Mouse (Mus musculus) lung, embryonic 14.5 days (tissue): ENCODE measurements around the gene Rab14. TPM values are rescaled to one million over a fixed set of nuclear protein-coding genes. Genes with fewer than 3 reads are reported as not detected.

Experiments used
- ATAC-seq: fragments of 200-750 bp; cut with Nextera tagmentation; 2 replicates; pipeline ENCODE4 v1.8.0; 2017; ENCODE audit warnings: mild to moderate bottlenecking, moderate TSS enrichment, moderate library complexity; ENCODE audit not compliant: insufficient read depth
- DNase-seq: peaks from one replicate; pipeline ENCODE4 v3.0.0-alpha.2; 2015
- H3K27ac ChIP-seq: fragments of 300-500 bp; sonication (generic); 2 replicates; pipeline ENCODE4 v1.5.1; 2014; ENCODE audit warnings: low read depth, mild to moderate bottlenecking, moderate library complexity
- H3K27me3 ChIP-seq: fragments of 300-500 bp; sonication (generic); 2 replicates; pipeline ENCODE4 v1.6.1; 2014; ENCODE audit warnings: low read length, control low read depth; ENCODE audit not compliant: insufficient read depth
- H3K36me3 ChIP-seq: fragments of 300-500 bp; sonication (generic); 2 replicates; pipeline ENCODE4 v1.6.1; 2014; ENCODE audit warnings: control low read depth; ENCODE audit not compliant: insufficient read depth
- H3K4me1 ChIP-seq: fragments of 300-500 bp; sonication (generic); 2 replicates; pipeline ENCODE4 v1.6.1; 2014; ENCODE audit warnings: antibody characterized with exemption, control low read depth; ENCODE audit not compliant: insufficient read depth
- H3K4me2 ChIP-seq: fragments of 300-500 bp; sonication (generic); 2 replicates; pipeline ENCODE4 v1.6.1; 2014; ENCODE audit warnings: mild to moderate bottlenecking
- H3K4me3 ChIP-seq: fragments of 300-500 bp; sonication (generic); 2 replicates; pipeline ENCODE4 v1.5.1; 2014; ENCODE audit warnings: low read depth, low read length
- H3K9ac ChIP-seq: fragments of 300-500 bp; sonication (generic); 2 replicates; pipeline ENCODE4 v1.6.1; 2014
- H3K9me3 ChIP-seq: fragments of 300-500 bp; sonication (generic); 2 replicates; pipeline ENCODE4 v1.6.1; 2016; ENCODE audit warnings: low read depth, low read length, control low read depth
- CTCF ChIP-seq: IDR thresholded peaks from 2 replicates; pipeline ENCODE4 v1.5.1; 2016; ENCODE audit warnings: antibody characterized with exemption, low read depth
- WGBS: fragments of 180-500 bp; shearing (Covaris S2); extraction: QIAGEN DNeasy Blood & Tissue Kit; methylation state at CpG from one replicate; pipeline ENCODE4 v1.1.7; 2014; 5-methylcytosine and 5-hydroxymethylcytosine counted together
- polyA plus RNA-seq: library from polyadenylated mRNA; unstranded; fragments of >200 nt; fragmentation: Nextera tagmentation; extraction: Ambion mirVana; gene quantifications from 2 replicates; pipeline ENCODE4 v1.2.1, GENCODE M21; 2014

The Rab14 gene
- polyA plus RNA-seq, 1 experiment from 2014 or later = 305 TPM

DNA sequence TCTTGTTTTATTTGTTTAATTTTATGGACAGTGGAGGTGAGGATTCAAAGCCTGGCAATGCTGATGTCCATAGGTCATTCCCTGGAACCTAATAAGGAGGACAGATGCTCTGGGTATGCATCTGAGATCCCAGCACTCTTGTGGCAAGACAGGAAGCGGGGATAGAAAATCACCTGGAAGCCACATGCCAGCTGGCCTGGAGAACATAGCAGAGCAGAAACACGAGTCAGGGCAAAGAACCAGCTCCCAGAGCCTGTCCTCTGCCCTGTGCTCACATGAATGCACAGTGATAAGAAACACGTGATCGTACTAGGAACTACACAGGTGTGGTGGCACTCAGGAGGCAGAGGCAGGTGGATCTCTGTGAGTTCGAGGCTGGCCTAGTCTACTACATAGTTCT is 34.1 kb downstream of the Rab14 start:
- DNase-seq = no peak
- peaks cover 86% of the 10 kb centered on the region for H3K36me3 ChIP-seq
- no peak for TF ChIP-seq CTCF
- 87% methylated on average over 5 of the region's 5 CpGs for WGBS
- no peak overlapping the region for H3K9ac ChIP-seq
- H3K4me2 ChIP-seq = no peak overlapping the region
- no peak overlapping the region for H3K27ac ChIP-seq
- ATAC-seq = no peak
- no peaks in the 10 kb centered on the region for H3K9me3 ChIP-seq
- no peak overlapping the region for H3K4me3 ChIP-seq
- H3K4me1 ChIP-seq = no peaks in the 10 kb centered on the region
- no peaks in the 10 kb centered on the region for H3K27me3 ChIP-seq

- DNase-seq (no peak), ATAC-seq (no peak)
- no peaks in the 10 kb centered on the region for H3K9me3 ChIP-seq
- no peaks in the 10 kb centered on the region for H3K27me3 ChIP-seq
- H3K36me3 ChIP-seq = peaks cover 79% of the 10 kb centered on the region
- no peak overlapping the region for H3K27ac ChIP-seq
- no peak overlapping the region for H3K4me3 ChIP-seq
- whole genome bisulfite sequencing = 91% methylated on average over 13 of the region's 13 CpGs
- H3K4me1 ChIP-seq = no peaks in the 10 kb centered on the region
- no peak for TF ChIP-seq CTCF
- H3K4me2 ChIP-seq = no peak overlapping the region
- no peak overlapping the region for H3K9ac ChIP-seq
These were observed 35.5 kb downstream of the Rab14 start for GRCm38 (mm10) chr2:35165416-35165815.

- Histone ChIP-seq H3K36me3 (peaks cover 77% of the 10 kb centered on the region), H3K4me2 (no peak overlapping the region), H3K4me3 (no peak overlapping the region), H3K9ac (no peak overlapping the region), H3K27ac (no peak overlapping the region), H3K9me3 (no peaks in the 10 kb centered on the region), H3K27me3 (no peaks in the 10 kb centered on the region), H3K4me1 (no peaks in the 10 kb centered on the region)
- 86% methylated on average over 5 of the region's 5 CpGs for WGBS
- DNase-seq (no peak), ATAC-seq (no peak)
- no peak for TF ChIP-seq CTCF
These were observed 37.5 kb downstream of the Rab14 start for GRCm38 (mm10) chr2:35163396-35163795.

- H3K36me3 ChIP-seq = peaks cover 79% of the 10 kb centered on the region
- 80% methylated on average over 4 of the region's 4 CpGs for WGBS
These were observed 39.0 kb downstream of the Rab14 start for GRCm38 (mm10) chr2:35161846-35162488.

GRCm38 (mm10) chr2:35160206-35160605 is 40.7 kb downstream of the Rab14 start:
- ATAC-seq = peak; percentile 63; the same call in 1 of the 2 replicates
- Histone ChIP-seq H3K4me3 (no peak overlapping the region), H3K36me3 (peaks cover 78% of the 10 kb centered on the region), H3K27me3 (no peaks in the 10 kb centered on the region), H3K4me2 (no peak overlapping the region), H3K9ac (no peak overlapping the region), H3K4me1 (no peaks in the 10 kb centered on the region), H3K9me3 (no peaks in the 10 kb centered on the region), H3K27ac (no peak overlapping the region)
- TF ChIP-seq CTCF = no peak
- WGBS = 49% methylated on average over 5 of the region's 5 CpGs
- DNase-seq = peak; percentile 36

More at GRCm38 (mm10) chr2:35161846-35162488, 39.0 kb downstream of the Rab14 start:
- DNase-seq = no peak
- ATAC-seq = no peak
- Histone ChIP-seq H3K4me2 (no peak overlapping the region), H3K27ac (no peak overlapping the region), H3K4me3 (no peak overlapping the region), H3K4me1 (no peaks in the 10 kb centered on the region), H3K9ac (no peak overlapping the region), H3K9me3 (no peaks in the 10 kb centered on the region), H3K27me3 (no peaks in the 10 kb centered on the region)
- no peak for TF ChIP-seq CTCF

- Histone ChIP-seq H3K36me3 (peaks cover 86% of the 10 kb centered on the region), H3K27ac (no peak overlapping the region), H3K27me3 (no peaks in the 10 kb centered on the region), H3K4me2 (no peak overlapping the region), H3K4me3 (no peak overlapping the region), H3K9ac (no peak overlapping the region), H3K4me1 (no peaks in the 10 kb centered on the region), H3K9me3 (no peaks in the 10 kb centered on the region)
- no peak for DNase-seq
- 84% methylated on average over 3 of the region's 3 CpGs for WGBS
- no peak for TF ChIP-seq CTCF
- no peak for ATAC-seq
These were observed 42.6 kb downstream of the Rab14 start for GRCm38 (mm10) chr2:35158358-35158757.

DNA sequence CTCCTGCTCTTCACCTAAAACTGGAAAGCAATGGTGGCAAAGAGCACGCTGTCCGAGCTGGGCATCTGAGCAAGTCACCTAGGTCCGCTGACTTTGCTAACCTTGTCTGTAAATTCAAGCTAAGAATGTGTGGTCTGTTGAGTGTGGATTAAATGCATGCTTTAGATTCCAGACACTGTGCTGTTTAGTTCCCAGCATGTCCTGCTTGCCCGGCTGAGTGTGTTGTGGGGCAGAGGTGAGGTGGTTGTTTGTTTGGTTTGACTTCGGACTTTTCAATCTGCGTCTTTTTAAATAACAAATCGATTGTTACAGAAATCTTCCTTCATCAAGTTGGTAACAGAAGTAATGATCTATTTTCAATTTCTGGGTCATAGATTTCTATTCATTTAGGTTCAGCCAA is 43.1 kb downstream of the Rab14 start:
- Histone ChIP-seq H3K36me3 (peaks cover 86% of the 10 kb centered on the region), H3K9me3 (no peaks in the 10 kb centered on the region), H3K4me1 (no peaks in the 10 kb centered on the region), H3K4me3 (no peak overlapping the region), H3K27ac (no peak overlapping the region), H3K9ac (no peak overlapping the region), H3K4me2 (no peak overlapping the region), H3K27me3 (no peaks in the 10 kb centered on the region)
- 77% methylated on average over 7 of the region's 7 CpGs for WGBS
- TF ChIP-seq CTCF = no peak
- no peak for DNase-seq
- ATAC-seq = no peak

GRCm38 (mm10) chr2:35156985-35157384 is 43.9 kb downstream of the Rab14 start:
- TF ChIP-seq CTCF = no peak
- Histone ChIP-seq H3K4me3 (no peak overlapping the region), H3K36me3 (peaks cover 87% of the 10 kb centered on the region), H3K9me3 (no peaks in the 10 kb centered on the region), H3K4me1 (no peaks in the 10 kb centered on the region), H3K27ac (no peak overlapping the region), H3K4me2 (no peak overlapping the region), H3K27me3 (no peaks in the 10 kb centered on the region), H3K9ac (no peak overlapping the region)
- no peak for ATAC-seq
- DNase-seq = no peak
- WGBS = 67% methylated on average over 2 of the region's 2 CpGs
